Mouse (Mus musculus) testis, adult 2 months (tissue): Measurements from ENCODE around the gene Tepp.

Source experiments
- CTCF ChIP-seq: fragments of 200-500 bp; IDR thresholded peaks from 2 replicates; pipeline ENCODE4 v1.5.1; 2012; ENCODE audit warnings: low read depth, mild to moderate bottlenecking, inconsistent platforms, low read length, moderate library complexity; ENCODE audit not compliant: control insufficient read depth, insufficient read depth, insufficient replicate concordance
- POLR2A ChIP-seq: fragments of 200-500 bp; IDR thresholded peaks from 2 replicates; pipeline ENCODE4 v1.6.1; 2012; ENCODE audit warnings: low read depth, mild to moderate bottlenecking, inconsistent platforms, low read length, moderate library complexity; ENCODE audit not compliant: control insufficient read depth

DNA sequence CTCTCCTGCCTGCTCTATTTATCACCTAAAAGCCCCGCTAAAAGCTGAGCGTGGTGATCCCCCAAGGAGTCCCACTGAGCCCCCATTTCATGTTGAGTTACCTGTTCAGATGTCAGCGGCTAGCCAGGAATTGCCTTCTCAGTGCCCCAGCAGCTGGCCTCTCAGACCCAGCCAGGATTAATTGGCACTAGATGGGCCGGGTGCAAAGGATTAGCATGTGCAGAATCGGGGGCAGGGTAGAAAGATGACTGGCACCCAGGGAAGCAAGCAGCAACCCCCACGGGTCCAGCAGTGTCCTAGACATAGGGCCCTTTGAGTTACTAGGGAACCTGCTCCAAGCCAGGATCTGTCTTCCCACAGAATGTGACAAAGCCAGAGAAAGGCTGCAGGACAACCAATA is 3.9 kb upstream of the Tepp start, which contains the start of gene Cngb1:
- TF ChIP-seq POLR2A (no peak), CTCF (no peak)
